Mouse (Mus musculus) embryonic facial prominence, embryonic 12.5 days (tissue): ENCODE measurements around the gene Ruvbl1. TPM values are rescaled to one million over a fixed set of nuclear protein-coding genes. Genes with fewer than 3 reads are reported as not detected.

Experiments
- ATAC-seq: fragments of 200-750 bp; cut with Nextera tagmentation; 2 replicates; pipeline ENCODE4 v1.8.0; 2017; ENCODE audit not compliant: insufficient number of reproducible peaks, insufficient read depth, low FRiP score, low TSS enrichment
- H3K27ac ChIP-seq: fragments of 300-500 bp; sonication (generic); 2 replicates; pipeline ENCODE4 v1.5.1; 2016; ENCODE audit warnings: mild to moderate bottlenecking
- H3K27me3 ChIP-seq: fragments of 300-500 bp; sonication (generic); 2 replicates; pipeline ENCODE4 v1.6.1; 2016; ENCODE audit warnings: mild to moderate bottlenecking, moderate library complexity
- H3K36me3 ChIP-seq: fragments of 300-500 bp; sonication (generic); 2 replicates; pipeline ENCODE4 v1.6.1; 2016; ENCODE audit warnings: mild to moderate bottlenecking
- H3K4me1 ChIP-seq: fragments of 300-500 bp; sonication (generic); 2 replicates; pipeline ENCODE4 v1.6.1; 2016
- H3K4me2 ChIP-seq: fragments of 300-500 bp; sonication (generic); replicated peaks from 2 replicates; pipeline ENCODE4 v1.6.1; 2016; ENCODE audit warnings: mild to moderate bottlenecking, moderate library complexity
- H3K4me3 ChIP-seq: fragments of 300-500 bp; sonication (generic); 2 replicates; pipeline ENCODE4 v1.5.1; 2016; ENCODE audit warnings: mild to moderate bottlenecking
- H3K9ac ChIP-seq: fragments of 300-500 bp; sonication (generic); 2 replicates; pipeline ENCODE4 v1.6.1; 2016; ENCODE audit warnings: mild to moderate bottlenecking, moderate library complexity
- H3K9me3 ChIP-seq: fragments of 300-500 bp; sonication (generic); 2 replicates; pipeline ENCODE4 v1.6.1; 2016; ENCODE audit warnings: mild to moderate bottlenecking, moderate library complexity
- WGBS: fragments of 180-500 bp; shearing (Covaris S2); methylation state at CpG from one replicate; pipeline ENCODE4 v1.1.7; 2016; 5-methylcytosine and 5-hydroxymethylcytosine counted together
- polyA plus RNA-seq: library from polyadenylated mRNA; unstranded; fragments of >200 nt; fragmentation: Nextera tagmentation; extraction: Ambion mirVana; gene quantifications from 2 replicates; pipeline ENCODE4 v1.2.1, GENCODE M21; 2016

Ruvbl1 gene
- polyA plus RNA-seq, 1 experiment from 2014 or later = 154 TPM

DNA sequence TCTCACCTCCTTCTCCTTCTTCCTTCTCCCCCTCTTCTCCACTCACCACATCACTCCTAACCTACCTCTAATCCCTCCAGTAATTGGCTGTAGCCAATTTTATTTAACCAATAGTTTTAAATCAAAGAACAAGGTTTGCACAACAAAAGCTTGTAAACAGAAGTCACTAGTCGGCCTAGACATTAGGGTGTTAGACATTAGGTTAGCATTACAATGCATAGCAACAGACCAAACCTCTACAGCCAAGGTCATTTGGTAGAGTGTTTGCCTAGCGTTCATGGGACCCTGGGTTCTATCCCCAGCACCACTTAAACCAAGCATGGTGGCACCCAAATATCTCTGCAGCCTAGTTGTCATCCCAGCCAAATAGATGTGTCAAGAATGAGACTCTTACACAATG is 10.7 kb upstream of the Ruvbl1 start:
- H3K27me3 ChIP-seq = 0 out of 2 replicates have a peak, but pooled peaks cover 2% of the 10 kb centered on the region
- WGBS = 63% methylated on average over 2 of the region's 2 CpGs
- no peak overlapping the region for H3K27ac ChIP-seq
- no peaks in the 10 kb centered on the region for H3K4me1 ChIP-seq
- ATAC-seq = no peak
- H3K9ac ChIP-seq = no peak overlapping the region
- no peaks in the 10 kb centered on the region for H3K9me3 ChIP-seq
- no peak overlapping the region for H3K4me2 ChIP-seq
- H3K4me3 ChIP-seq = no peak overlapping the region
- no peaks in the 10 kb centered on the region for H3K36me3 ChIP-seq

DNA sequence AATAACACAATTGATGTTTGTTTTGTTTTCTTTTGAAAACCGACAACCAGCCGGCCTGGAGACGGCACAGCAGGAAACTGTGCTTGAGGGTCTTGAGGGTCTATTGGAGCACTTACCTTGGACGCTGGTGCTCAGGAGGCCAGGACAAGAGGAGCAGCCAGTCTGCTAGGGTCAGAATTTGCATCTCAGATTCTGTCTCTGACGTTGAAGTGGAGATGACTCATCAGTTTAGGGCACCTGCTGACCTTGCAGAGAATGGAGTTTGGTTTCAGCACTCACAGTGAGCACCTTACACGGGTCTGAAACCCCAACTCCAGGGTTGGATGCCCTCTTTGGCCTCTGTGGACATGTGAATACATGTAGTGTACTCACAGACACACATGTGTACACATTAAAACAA is 4.7 kb downstream of the Ruvbl1 start:
- Histone ChIP-seq H3K27ac (no peak overlapping the region), H3K9ac (no peak overlapping the region), H3K36me3 (peaks cover 69% of the 10 kb centered on the region), H3K4me3 (no peak overlapping the region), H3K4me2 (no peak overlapping the region), H3K4me1 (peaks cover 10% of the 10 kb centered on the region), H3K9me3 (no peaks in the 10 kb centered on the region), H3K27me3 (no peaks in the 10 kb centered on the region)
- ATAC-seq = no peak
- WGBS = 74% methylated on average over 6 of the region's 6 CpGs

DNA sequence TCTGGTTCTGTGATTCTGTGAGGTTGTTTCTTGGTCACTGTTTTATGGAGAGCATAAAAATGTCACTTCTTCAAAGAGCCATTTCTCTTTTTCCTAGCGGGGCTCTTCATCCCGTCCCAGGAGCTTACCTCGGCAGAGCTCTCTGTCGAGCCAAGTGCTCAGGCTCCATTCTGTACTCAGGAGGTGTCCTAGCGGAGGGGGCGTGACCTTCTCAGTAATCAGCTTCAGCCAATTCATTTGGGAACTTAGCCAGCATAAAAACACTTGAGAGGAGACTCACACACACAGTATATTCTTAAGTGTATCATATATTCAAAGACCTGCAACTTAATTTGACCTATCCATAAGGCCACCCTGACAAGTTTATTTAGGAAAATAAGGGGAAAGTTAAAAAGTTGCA is 15.2 kb downstream of the Ruvbl1 start:
- Histone ChIP-seq H3K27me3 (no peaks in the 10 kb centered on the region), H3K4me1 (no peaks in the 10 kb centered on the region), H3K4me3 (no peak overlapping the region), H3K4me2 (no peak overlapping the region), H3K9ac (no peak overlapping the region), H3K27ac (no peak overlapping the region), H3K36me3 (peaks cover 88% of the 10 kb centered on the region), H3K9me3 (no peaks in the 10 kb centered on the region)
- WGBS = 67% methylated on average over 6 of the region's 6 CpGs
- no peak for ATAC-seq

DNA sequence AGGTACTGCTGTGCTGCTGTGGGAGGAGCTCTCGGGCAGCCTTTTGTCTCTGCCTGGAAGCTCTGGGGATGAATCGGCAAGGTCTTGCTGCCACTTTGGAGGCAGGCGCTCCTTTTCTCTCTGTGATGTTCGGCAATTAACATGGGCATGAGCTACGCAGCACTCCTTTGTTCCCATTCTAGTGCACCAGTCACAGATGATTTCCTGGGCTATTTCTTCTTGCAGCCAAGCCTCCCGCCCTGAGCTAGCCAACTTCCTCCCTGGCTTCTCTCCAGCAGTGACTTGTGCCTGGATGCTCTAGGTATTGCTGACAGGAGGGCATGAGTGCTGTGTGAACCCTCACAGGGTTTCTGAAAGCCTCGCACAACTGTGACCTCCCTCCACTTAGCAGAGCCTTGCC is 17.9 kb downstream of the Ruvbl1 start:
- Histone ChIP-seq H3K9ac (no peak overlapping the region), H3K4me1 (no peaks in the 10 kb centered on the region), H3K36me3 (peaks cover 95% of the 10 kb centered on the region), H3K9me3 (no peaks in the 10 kb centered on the region), H3K4me3 (no peak overlapping the region), H3K4me2 (no peak overlapping the region), H3K27ac (no peak overlapping the region), H3K27me3 (no peaks in the 10 kb centered on the region)
- 75% methylated on average over 7 of the region's 7 CpGs for WGBS
- no peak for ATAC-seq

DNA sequence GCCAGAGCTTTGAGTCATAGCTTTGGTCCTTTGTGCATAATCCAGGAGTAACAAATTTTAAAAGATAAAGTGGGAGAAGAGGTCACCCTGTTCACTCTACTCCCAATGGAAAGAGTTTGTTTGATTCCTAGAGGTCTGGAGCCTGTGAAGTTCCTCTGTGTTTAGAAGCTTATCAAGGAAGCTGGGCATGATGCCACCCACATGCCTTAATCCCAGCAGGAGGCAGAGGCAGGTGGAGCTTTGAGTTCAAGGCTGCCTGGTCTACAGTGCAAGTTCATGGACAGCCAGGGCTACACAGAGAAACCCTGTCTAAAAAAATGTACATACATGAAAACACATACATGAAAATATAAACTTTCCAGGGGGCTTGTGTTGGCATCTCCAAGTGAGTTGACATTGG is 18.7 kb downstream of the Ruvbl1 start:
- Histone ChIP-seq H3K36me3 (peaks cover 89% of the 10 kb centered on the region), H3K4me3 (no peak overlapping the region), H3K9ac (no peak overlapping the region), H3K4me2 (no peak overlapping the region), H3K27me3 (no peaks in the 10 kb centered on the region), H3K4me1 (no peaks in the 10 kb centered on the region), H3K9me3 (no peaks in the 10 kb centered on the region), H3K27ac (no peak overlapping the region)
- no peak for ATAC-seq

DNA sequence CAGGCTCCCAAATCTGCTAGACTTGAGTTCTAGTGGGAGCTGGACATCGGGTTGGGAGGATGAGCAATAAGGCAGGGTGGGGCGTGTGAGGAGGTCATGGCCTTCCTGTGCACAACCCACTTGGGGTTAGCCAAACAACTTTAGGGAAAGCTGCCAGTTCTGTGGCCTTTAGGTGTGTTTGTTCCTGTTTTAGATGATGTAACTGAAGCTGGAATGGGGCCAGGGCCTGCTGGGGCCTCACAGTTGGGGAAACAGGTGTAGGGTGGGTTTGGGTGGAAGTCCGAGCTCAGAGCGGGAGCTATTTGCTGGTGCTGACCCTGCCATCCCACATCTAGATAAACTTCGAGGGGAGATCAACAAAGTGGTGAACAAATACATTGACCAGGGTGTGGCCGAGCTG is 20.2 kb downstream of the Ruvbl1 start:
- Histone ChIP-seq H3K9ac (no peak overlapping the region), H3K36me3 (peaks cover 82% of the 10 kb centered on the region), H3K9me3 (no peaks in the 10 kb centered on the region), H3K4me1 (no peaks in the 10 kb centered on the region), H3K27me3 (no peaks in the 10 kb centered on the region), H3K4me3 (no peak overlapping the region), H3K27ac (no peak overlapping the region), H3K4me2 (no peak overlapping the region)
- no peak for ATAC-seq
- 89% methylated on average over 6 of the region's 6 CpGs for WGBS

DNA sequence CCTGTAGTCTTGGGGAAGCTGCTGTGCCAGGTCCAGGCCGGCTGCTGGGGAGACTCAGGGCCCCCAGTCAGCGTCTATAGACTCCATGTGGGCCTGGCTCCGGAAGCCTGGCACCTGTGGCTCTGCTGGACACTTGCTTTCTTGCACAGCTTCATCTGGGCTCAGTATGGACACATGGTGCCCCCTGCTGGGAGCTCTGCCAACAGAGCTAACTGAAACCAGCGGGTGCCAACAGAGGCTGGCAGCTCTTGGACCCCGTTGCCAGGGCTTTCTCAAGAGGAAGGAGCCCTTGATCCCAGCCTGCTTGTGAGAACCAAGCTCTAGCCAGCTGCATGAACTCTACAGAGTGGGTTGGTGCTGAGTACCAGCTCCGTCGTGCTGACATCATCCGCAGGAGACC is 21.7 kb downstream of the Ruvbl1 start:
- Histone ChIP-seq H3K4me1 (no peaks in the 10 kb centered on the region), H3K9me3 (no peaks in the 10 kb centered on the region), H3K4me3 (no peak overlapping the region), H3K9ac (no peak overlapping the region), H3K36me3 (peaks cover 74% of the 10 kb centered on the region), H3K27me3 (no peaks in the 10 kb centered on the region), H3K27ac (no peak overlapping the region), H3K4me2 (no peak overlapping the region)
- 86% methylated on average over 8 of the region's 8 CpGs for WGBS
- no peak for ATAC-seq

DNA sequence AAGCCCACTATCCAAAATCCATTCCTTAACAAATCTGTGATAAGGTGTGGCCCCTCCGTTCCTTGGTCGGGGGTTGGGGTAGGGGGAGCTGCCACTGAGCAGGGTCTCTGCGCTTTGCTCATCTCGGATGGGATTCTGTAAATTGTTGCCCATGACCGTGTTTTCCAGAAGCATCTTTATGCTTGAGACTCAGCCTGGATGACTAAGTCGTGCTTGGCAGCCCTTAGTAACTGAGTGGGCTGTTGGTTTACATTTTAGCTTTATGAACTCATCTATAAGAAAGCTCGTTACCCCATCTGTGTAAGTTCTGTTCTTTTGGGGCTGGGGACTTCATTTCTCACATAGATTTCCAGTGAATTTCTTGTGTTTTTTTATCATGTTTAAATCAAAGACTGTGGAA is 23.8 kb downstream of the Ruvbl1 start:
- H3K4me3 ChIP-seq = no peak overlapping the region
- ATAC-seq = no peak
- H3K9ac ChIP-seq = no peak overlapping the region
- H3K36me3 ChIP-seq = peaks cover 73% of the 10 kb centered on the region
- no peak overlapping the region for H3K4me2 ChIP-seq
- no peaks in the 10 kb centered on the region for H3K4me1 ChIP-seq
- no peak overlapping the region for H3K27ac ChIP-seq
- no peaks in the 10 kb centered on the region for H3K9me3 ChIP-seq
- WGBS = 91% methylated on average over 7 of the region's 7 CpGs
- no peaks in the 10 kb centered on the region for H3K27me3 ChIP-seq

DNA sequence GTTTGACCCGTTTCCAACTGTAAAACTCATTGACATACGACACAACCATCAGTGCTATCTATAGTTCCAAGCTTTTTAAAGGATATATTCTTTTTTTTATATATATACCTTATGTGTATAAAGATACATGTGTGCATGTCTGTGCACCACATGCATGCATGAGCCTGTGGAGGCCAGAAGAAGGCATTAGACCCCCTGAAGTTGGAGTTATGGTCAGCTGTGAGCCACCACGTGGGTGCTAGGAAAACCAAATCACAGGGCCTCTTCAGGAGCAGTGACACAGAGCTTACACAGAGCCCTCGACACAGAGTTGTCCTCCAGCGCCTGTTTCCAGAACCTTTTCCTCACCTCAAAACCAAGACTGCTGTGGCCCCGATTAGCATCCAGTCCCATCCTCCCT is 24.6 kb downstream of the Ruvbl1 start:
- Histone ChIP-seq H3K36me3 (peaks cover 68% of the 10 kb centered on the region), H3K4me2 (no peak overlapping the region), H3K27me3 (no peaks in the 10 kb centered on the region), H3K27ac (no peak overlapping the region), H3K4me1 (no peaks in the 10 kb centered on the region), H3K9me3 (no peaks in the 10 kb centered on the region), H3K9ac (no peak overlapping the region), H3K4me3 (no peak overlapping the region)
- 89% methylated on average over 6 of the region's 6 CpGs for WGBS
- no peak for ATAC-seq

DNA sequence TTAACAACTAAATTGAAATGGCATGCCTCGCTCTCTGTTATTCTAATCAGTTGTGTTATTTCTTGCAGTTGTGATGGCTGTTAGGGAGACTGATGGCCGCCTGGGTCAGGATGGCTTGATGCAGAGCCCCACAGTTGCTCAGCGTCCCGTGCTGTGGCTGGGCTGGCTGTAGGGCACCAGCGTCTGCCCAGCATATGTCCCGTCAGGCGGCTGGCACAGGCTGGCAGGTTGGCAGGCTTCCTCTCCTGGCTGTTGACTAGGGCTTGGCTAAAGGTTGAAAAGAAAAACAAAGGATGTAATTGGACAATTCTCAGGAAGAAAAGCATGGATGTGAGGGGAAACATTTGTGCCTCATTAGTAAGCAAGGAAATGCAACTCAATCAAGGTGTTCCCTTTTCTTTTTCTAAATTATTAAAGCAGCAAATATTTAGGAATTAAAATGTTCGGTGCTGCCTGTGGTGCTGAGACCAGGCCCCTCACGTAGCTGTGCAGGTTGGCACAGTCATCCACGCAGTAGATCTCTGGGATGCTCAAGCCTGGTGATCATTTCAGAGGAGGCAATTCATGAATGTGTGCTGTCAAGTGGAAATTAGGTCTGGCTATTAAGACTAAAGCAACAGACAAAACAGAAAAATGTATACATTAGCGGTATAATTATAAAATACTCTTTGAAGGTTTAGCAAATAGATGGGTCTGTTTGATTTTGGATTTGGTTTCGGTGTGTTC is 25.6 kb downstream of the Ruvbl1 start:
- Histone ChIP-seq H3K9me3 (no peaks in the 10 kb centered on the region), H3K27me3 (no peaks in the 10 kb centered on the region), H3K27ac (no peak overlapping the region), H3K9ac (no peak overlapping the region), H3K4me3 (no peak overlapping the region), H3K36me3 (peaks cover 60% of the 10 kb centered on the region), H3K4me2 (no peak overlapping the region), H3K4me1 (no peaks in the 10 kb centered on the region)
- no peak for ATAC-seq
- WGBS = 90% methylated on average over 12 of the region's 12 CpGs

DNA sequence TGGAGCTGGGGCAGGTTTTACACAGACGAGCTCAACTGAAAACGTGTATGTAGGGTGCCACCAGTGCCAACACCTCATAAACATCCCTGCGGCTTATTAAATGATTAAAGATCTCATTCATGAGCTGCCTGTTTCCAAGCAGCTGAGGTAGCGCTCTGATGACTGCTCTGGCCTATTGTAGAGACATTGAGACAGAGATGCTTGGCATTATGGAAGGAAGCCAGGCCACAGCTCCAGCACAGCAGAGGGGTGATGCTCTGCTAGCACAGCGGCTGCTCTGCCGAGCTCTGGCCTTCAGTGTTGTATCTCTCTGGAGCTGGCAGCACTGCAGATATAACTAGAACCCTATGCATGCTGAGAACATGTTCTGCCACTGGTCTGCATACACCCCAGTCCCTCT is 28.5 kb downstream of the Ruvbl1 start:
- Histone ChIP-seq H3K9ac (no peak overlapping the region), H3K4me2 (no peak overlapping the region), H3K9me3 (no peaks in the 10 kb centered on the region), H3K27me3 (no peaks in the 10 kb centered on the region), H3K36me3 (peaks cover 59% of the 10 kb centered on the region), H3K4me3 (no peak overlapping the region), H3K27ac (no peak overlapping the region), H3K4me1 (no peaks in the 10 kb centered on the region)
- ATAC-seq = no peak
- WGBS = 90% methylated on average over 6 of the region's 6 CpGs

DNA sequence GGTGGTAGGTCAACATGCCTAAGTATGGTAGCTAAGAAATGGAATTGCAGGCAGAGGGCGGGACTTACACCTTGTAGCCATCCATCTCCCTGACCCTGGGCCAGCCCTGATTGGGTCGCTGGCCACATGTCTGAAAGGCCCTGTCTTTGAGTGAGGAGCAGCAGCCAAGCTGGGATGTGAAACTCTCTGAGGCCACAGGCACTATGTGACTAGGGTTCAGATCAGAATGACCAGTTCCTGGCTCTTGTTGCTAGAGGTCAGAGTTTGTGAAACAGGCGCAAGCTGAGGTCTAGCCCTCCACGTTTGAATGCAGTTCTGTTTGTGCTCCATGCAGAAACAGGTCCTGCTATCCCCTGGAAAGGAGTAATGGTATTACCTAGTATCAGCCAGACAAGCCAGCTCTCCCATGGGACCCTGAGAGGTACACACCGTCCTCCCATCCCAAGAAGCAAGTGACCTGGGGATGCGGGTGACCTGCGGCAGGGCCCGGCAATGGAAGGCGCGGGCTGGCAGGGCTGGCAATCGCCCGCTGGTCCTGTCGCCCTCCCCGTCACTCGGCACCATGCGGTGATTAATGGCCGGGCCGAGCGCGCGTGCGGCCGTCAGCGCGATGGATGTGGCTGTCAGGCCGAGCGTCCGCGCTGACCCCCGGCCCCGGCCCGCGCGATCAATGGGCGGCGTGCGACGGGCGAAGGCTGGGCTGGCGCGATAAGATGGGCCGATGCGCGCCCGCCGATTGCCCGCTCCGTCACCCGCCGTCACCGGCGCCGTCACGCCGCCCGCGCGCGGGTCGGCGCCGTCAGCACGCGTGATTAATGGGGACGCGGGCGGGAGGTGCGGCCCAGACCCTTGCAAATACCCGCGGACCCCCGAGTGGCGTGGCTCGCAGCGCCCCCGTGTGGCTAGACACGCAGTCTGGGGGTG is 34.5 kb downstream of the Ruvbl1 start:
- 0 out of 2 replicates have a peak, but pooled peaks cover 5% of the 10 kb centered on the region for H3K4me1 ChIP-seq
- H3K36me3 ChIP-seq = peaks cover 49% of the 10 kb centered on the region
- H3K9ac ChIP-seq = peak overlapping the region; percentile 68
- H3K4me2 ChIP-seq = peak overlapping the region; percentile 97
- H3K27me3 ChIP-seq = no peaks in the 10 kb centered on the region
- no peak overlapping the region for H3K27ac ChIP-seq
- no peaks in the 10 kb centered on the region for H3K9me3 ChIP-seq
- WGBS = 3% methylated on average over 76 of the region's 76 CpGs
- H3K4me3 ChIP-seq = peak overlapping the region; percentile 57
- peak; percentile 79 for ATAC-seq
